Mouse (Mus musculus) intestine, embryonic 16.5 days (tissue): ENCODE data around the gene Capn2. TPM values are rescaled to one million over a fixed set of nuclear protein-coding genes. Genes with fewer than 3 reads are reported as not detected.

Source experiments
- ATAC-seq: fragments of 200-750 bp; cut with Nextera tagmentation; 2 replicates; pipeline ENCODE4 v1.8.0; 2017; ENCODE audit warnings: moderate TSS enrichment, moderate library complexity
- H3K27ac ChIP-seq: fragments of 300-500 bp; sonication (generic); 2 replicates; pipeline ENCODE4 v1.5.1; 2014; ENCODE audit warnings: mild to moderate bottlenecking, low read length
- H3K27me3 ChIP-seq: fragments of 300-500 bp; sonication (generic); replicated peaks from 2 replicates; pipeline ENCODE4 v1.6.1; 2014; ENCODE audit warnings: low read length, control low read depth, mixed read lengths; ENCODE audit not compliant: control insufficient read depth, insufficient read depth
- H3K36me3 ChIP-seq: fragments of 300-500 bp; sonication (generic); 2 replicates; pipeline ENCODE4 v1.6.1; 2014; ENCODE audit warnings: low read length, control low read depth; ENCODE audit not compliant: control insufficient read depth, insufficient read depth
- H3K4me1 ChIP-seq: fragments of 300-500 bp; sonication (generic); 2 replicates; pipeline ENCODE4 v1.6.1; 2014; ENCODE audit warnings: low read length, control low read depth, mixed read lengths; ENCODE audit not compliant: control insufficient read depth, insufficient read depth
- H3K4me2 ChIP-seq: fragments of 300-500 bp; sonication (generic); 2 replicates; pipeline ENCODE4 v1.6.1; 2014; ENCODE audit warnings: low read depth, low read length, control low read depth
- H3K4me3 ChIP-seq: fragments of 300-500 bp; sonication (generic); 2 replicates; pipeline ENCODE4 v1.5.1; 2014; ENCODE audit warnings: mild to moderate bottlenecking, low read length
- H3K9ac ChIP-seq: fragments of 300-500 bp; sonication (generic); 2 replicates; pipeline ENCODE4 v1.6.1; 2014; ENCODE audit warnings: low read depth, low read length
- H3K9me3 ChIP-seq: fragments of 300-500 bp; sonication (generic); 2 replicates; pipeline ENCODE4 v1.6.1; 2016; ENCODE audit warnings: low read length, control low read depth; ENCODE audit not compliant: control insufficient read depth
- WGBS: fragments of 180-500 bp; shearing (Covaris S2); extraction: QIAGEN DNeasy Blood & Tissue Kit; methylation state at CpG from one replicate; pipeline ENCODE4 v1.1.7; 2014; 5-methylcytosine and 5-hydroxymethylcytosine counted together
- polyA plus RNA-seq: library from polyadenylated mRNA; unstranded; fragments of >200 nt; fragmentation: Nextera tagmentation; extraction: Ambion mirVana; gene quantifications from 2 replicates; pipeline ENCODE4 v1.2.1, GENCODE M21; 2015

The Capn2 gene
- polyA plus RNA-seq, 1 experiment from 2014 or later: 77.0 TPM

DNA sequence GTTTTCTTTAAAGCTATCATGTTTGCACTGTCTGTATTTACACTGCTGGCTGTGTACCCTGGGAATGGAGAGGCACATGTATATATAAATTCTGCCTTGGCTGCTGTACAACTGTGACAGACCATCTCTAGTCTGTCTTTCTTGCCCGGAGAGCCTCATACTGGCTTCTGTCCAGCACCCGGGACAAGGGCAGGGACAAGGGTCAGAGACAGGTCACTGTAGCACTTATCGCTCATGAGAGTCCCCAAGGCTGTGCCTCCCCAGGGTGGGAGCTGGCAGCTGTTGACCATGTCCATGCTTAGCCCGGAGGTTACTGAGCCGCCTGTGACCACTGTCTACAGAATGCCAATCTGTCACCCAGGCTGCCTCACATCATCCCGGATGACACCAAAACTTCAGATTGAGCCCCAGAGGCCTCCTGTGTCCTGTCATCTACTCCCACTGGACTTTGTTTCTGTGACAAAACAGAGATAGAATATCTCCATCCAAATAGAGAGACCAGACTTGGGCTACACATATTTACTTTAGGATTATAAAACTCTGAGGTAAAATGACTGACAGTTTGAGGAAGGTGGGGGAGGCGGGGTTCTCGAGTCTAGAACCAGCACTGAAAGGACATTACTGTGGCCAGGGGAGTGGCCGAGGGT, 17.8 kb downstream of the Capn2 start:
- Histone ChIP-seq H3K27ac (peak overlapping the region; percentile 10; the same call in 1 of the 2 replicates), H3K4me1 (peaks cover 68% of the 10 kb centered on the region), H3K36me3 (no peaks in the 10 kb centered on the region), H3K9ac (no peak overlapping the region), H3K4me3 (no peak overlapping the region), H3K27me3 (no peaks in the 10 kb centered on the region), H3K9me3 (no peaks in the 10 kb centered on the region), H3K4me2 (no peak overlapping the region)
- 55% methylated on average over 9 of the region's 9 CpGs for WGBS
- peak; percentile 24 for ATAC-seq

DNA sequence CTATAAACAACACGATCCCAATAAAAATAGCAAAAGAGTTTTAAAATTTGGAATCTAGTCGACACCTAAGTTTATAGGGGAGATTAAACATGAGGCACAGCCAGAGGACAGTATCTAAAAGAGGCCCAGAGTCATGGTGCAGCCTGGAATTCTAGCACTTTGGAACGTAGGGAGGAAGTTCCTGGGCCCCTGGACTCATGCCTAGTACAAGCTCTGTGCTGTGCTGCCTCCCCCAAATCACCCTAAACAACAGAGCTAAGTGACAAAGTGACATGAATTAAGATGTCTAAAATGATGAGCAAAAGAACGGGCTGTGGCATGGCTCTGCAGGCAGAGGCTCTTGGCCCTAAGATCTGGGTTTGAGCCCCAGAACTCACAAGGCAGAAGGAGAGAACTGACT, 19.7 kb downstream of the Capn2 start:
- ATAC-seq: no peak
- Histone ChIP-seq H3K4me3 (no peak overlapping the region), H3K4me2 (no peak overlapping the region), H3K36me3 (no peaks in the 10 kb centered on the region), H3K4me1 (peaks cover 55% of the 10 kb centered on the region), H3K27ac (0 out of 2 replicates have a peak overlapping the region, but pooled peaks have one; percentile 31), H3K9me3 (no peaks in the 10 kb centered on the region), H3K27me3 (no peaks in the 10 kb centered on the region), H3K9ac (no peak overlapping the region)
- WGBS: 41% methylated on average over 4 of the region's 4 CpGs

DNA sequence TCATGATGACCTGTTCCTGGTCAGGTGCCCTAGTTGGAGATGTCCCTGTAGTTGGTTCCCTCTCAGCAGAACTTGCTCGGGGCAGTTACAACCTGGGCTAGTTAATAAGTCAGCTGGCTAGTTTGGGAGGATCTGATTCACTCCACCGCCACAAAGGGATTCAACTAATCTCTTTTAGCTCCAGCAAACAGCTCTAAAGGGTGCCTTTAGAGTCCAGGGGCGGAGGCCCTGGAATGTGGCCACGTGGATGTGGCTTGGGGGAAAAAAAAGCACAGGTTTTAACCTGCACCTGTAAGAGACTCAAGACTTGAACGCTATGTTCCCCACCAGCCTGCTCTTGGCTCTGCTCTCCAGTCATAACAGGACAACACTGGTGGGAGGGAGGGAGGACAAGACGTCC, 20.7 kb downstream of the Capn2 start:
- peak overlapping the region; percentile 43 for H3K27ac ChIP-seq
- H3K27me3 ChIP-seq: no peaks in the 10 kb centered on the region
- H3K36me3 ChIP-seq: no peaks in the 10 kb centered on the region
- ATAC-seq: peak; percentile 45
- peaks cover 50% of the 10 kb centered on the region for H3K4me1 ChIP-seq
- H3K9ac ChIP-seq: no peak overlapping the region
- no peak overlapping the region for H3K4me2 ChIP-seq
- 61% methylated on average over 6 of the region's 6 CpGs for WGBS
- H3K4me3 ChIP-seq: no peak overlapping the region
- H3K9me3 ChIP-seq: no peaks in the 10 kb centered on the region

DNA sequence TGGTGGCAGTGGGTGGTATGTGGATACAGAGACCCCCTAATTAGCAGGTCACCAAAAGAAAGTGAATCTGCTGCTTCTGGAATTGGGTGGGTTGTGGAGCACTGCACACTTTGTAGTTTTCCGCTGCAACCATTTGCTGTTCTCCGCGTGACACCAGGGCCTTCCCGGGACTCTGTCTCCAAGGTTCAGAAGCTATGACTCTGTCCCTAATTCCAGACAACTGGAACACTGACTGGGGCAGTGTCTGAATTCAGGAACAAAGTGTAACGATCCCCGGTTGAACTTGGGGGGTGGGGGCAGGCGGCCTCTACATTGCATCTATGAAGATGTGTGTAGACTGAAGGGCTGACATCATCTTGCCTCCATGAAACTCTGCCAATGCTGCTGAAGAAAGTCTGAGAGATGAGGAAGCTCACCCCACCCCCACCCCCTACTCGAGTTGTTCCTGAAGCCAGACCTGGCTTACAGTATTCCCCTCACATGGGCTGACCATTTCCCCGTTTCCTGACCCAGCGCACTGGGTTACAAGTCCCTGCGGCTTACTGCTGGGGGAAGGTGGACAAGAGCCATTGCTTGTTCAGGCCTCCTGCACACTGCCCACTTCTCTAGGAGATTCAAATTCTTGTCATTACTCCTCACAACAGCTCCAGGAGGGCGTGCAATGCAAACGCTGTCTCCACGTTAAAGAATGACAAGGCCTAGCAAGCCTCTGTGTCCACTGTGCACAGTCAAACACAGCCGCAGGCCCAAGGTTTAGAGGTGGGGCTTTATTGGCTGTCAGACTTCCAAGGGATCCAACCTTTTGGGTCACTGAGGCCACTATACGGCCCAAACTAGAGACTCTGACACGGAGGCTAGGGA, 22.9 kb downstream of the Capn2 start:
- no peaks in the 10 kb centered on the region for H3K27me3 ChIP-seq
- H3K27ac ChIP-seq: no peak overlapping the region
- ATAC-seq: no peak
- H3K4me1 ChIP-seq: peaks cover 43% of the 10 kb centered on the region
- no peak overlapping the region for H3K4me3 ChIP-seq
- no peak overlapping the region for H3K4me2 ChIP-seq
- no peak overlapping the region for H3K9ac ChIP-seq
- no peaks in the 10 kb centered on the region; the same call in 1 of the 2 replicates for H3K36me3 ChIP-seq
- H3K9me3 ChIP-seq: no peaks in the 10 kb centered on the region
- WGBS: 73% methylated on average over 17 of the region's 17 CpGs

DNA sequence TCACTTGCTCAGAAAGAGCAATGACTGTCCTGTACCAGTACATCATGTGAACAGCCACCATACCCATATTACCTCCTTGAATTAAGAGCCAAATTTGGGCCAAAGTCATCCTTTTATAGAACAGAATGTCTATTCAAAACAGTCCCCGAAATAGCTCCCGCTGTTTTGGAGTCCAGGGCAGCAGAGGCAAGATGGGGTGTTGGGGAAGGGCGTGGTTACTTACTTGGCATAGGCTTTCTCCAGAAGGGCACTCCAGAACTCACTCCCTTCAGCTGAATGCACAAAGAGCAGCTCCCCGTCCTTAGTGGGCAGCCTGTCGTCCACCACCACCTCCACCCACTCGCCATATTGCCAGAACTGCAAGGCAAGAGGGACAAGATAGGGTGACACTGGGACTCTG, 25.6 kb downstream of the Capn2 start:
- H3K4me3 ChIP-seq: no peak overlapping the region
- no peak for ATAC-seq
- no peaks in the 10 kb centered on the region for H3K27me3 ChIP-seq
- WGBS: 90% methylated on average over 6 of the region's 6 CpGs
- no peak overlapping the region for H3K4me2 ChIP-seq
- peaks cover 25% of the 10 kb centered on the region for H3K4me1 ChIP-seq
- H3K36me3 ChIP-seq: peaks cover 4% of the 10 kb centered on the region
- H3K9me3 ChIP-seq: no peaks in the 10 kb centered on the region
- no peak overlapping the region for H3K27ac ChIP-seq
- no peak overlapping the region for H3K9ac ChIP-seq

DNA sequence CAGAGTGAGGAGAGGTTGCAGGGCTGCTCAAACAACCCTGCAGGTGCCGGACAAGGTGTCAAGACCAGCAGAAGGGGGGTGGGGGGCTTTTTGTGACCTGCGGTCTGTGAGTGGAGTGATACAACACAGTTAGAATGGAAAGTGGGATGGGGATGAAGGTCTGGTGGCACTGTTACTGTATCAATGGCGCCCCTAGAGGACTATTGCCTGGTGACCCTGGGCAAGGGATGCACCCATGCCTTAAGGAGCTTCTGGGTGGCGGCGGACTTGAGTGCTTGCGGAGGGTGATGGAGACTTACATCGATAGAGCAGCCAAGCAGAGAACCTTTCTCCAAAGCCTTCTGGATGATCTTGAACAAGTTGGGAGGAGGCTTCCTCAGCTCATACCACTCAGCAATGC, 26.8 kb downstream of the Capn2 start:
- Histone ChIP-seq H3K27ac (0 out of 2 replicates have a peak overlapping the region, but pooled peaks have one; percentile 45), H3K36me3 (peaks cover 7% of the 10 kb centered on the region), H3K9me3 (no peaks in the 10 kb centered on the region), H3K4me2 (no peak overlapping the region), H3K9ac (no peak overlapping the region), H3K27me3 (no peaks in the 10 kb centered on the region), H3K4me1 (peaks cover 20% of the 10 kb centered on the region), H3K4me3 (no peak overlapping the region)
- ATAC-seq: no peak
- WGBS: 81% methylated on average over 7 of the region's 7 CpGs

DNA sequence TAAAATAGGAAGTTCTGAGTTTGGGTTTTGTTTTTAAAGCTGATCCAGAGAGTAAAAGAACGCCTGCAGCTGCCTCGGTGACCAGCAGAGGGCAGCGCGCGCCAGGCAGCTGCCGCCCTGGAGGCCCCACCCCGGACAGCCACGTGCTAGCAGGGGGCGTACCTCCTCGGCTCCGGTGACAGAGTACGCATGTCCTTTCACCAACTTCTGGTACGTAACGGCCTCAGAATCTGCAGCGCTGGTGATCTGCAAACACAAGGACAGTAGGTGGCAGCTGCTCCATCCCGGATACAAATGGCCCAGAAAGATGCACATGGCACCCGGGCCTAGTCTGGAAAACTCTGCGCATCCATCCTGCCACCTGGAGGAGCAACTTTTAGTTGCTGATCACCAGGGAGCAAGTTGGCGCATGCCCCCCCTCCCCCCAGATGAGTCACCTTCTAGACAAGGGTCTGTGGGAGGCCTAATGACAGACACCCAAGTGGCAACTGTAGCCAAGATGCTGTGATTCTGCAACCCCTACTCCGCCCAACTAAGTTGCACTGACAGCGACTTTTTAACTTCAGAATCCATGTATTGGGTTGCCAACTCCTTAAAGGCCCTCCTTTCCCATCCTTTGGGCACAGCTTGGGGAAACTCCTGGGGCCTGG, 27.5 kb downstream of the Capn2 start:
- peak; percentile 94 for ATAC-seq
- peak overlapping the region; percentile 29 for H3K4me3 ChIP-seq
- peak overlapping the region; percentile 43; the same call in 1 of the 2 replicates for H3K4me2 ChIP-seq
- H3K27ac ChIP-seq: peak overlapping the region; percentile 45; the same call in 1 of the 2 replicates
- H3K36me3 ChIP-seq: peaks cover 7% of the 10 kb centered on the region
- H3K27me3 ChIP-seq: no peaks in the 10 kb centered on the region
- H3K4me1 ChIP-seq: peaks cover 13% of the 10 kb centered on the region
- H3K9me3 ChIP-seq: no peaks in the 10 kb centered on the region
- WGBS: 11% methylated on average over 21 of the region's 21 CpGs
- 0 out of 2 replicates have a peak overlapping the region, but pooled peaks have one; percentile 4 for H3K9ac ChIP-seq

DNA sequence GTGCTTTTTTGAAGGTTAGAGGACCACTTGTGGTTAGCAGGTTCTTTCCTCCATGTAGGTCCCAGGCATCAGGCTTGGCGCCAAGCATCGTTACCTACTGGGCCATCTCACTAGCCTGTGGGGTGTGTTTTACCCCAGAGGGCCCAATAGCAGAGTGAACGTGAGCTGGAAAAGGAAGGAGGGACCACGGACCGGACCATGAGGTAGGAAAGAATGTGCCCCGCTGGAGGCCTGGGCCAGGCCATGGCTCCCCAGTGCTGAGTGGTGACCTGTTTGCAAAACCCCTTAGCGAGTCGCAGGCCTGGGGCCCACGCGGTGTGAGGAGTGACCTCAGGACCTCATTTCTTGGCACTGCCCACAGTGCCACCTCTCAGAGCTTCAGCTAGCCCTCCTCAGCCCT, 28.9 kb downstream of the Capn2 start:
- Histone ChIP-seq H3K4me3 (no peak overlapping the region), H3K9ac (no peak overlapping the region), H3K4me2 (no peak overlapping the region), H3K4me1 (peaks cover 7% of the 10 kb centered on the region; the same call in 1 of the 2 replicates), H3K36me3 (peaks cover 7% of the 10 kb centered on the region), H3K9me3 (no peaks in the 10 kb centered on the region), H3K27ac (no peak overlapping the region), H3K27me3 (no peaks in the 10 kb centered on the region)
- ATAC-seq: no peak
- 92% methylated on average over 10 of the region's 10 CpGs for WGBS

DNA sequence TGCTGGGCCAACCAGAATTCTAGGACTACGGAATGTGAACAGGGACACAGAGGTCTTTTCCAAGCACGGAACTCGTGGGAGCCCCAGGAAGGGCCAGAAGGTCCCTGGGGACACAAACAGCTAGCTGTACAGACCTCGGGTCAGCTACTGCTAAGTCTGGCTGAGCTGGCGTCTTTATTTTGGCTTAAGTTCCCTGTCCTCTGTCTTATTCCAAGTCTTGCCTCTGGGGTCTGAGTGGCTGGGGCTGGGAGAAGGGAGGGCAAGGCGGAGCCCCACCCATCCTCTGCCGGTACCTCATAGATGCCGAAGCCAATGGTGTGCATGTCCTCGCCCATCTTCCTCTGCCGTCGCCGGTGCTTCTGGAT, 33.5 kb downstream of the Capn2 start:
- H3K36me3 ChIP-seq: peaks cover 12% of the 10 kb centered on the region
- no peak for ATAC-seq

More for the DNA sequence above, 33.5 kb downstream of the Capn2 start:
- no peak overlapping the region for H3K4me2 ChIP-seq
- no peak overlapping the region for H3K27ac ChIP-seq
- no peak overlapping the region for H3K4me3 ChIP-seq
- no peak overlapping the region for H3K9ac ChIP-seq
- peaks cover 6% of the 10 kb centered on the region; the same call in 1 of the 2 replicates for H3K4me1 ChIP-seq
- WGBS: 89% methylated on average over 12 of the region's 12 CpGs
- no peaks in the 10 kb centered on the region for H3K9me3 ChIP-seq
- no peaks in the 10 kb centered on the region for H3K27me3 ChIP-seq
